Mouse (Mus musculus) erythroblast, embryonic 14.5 days (primary cell): Measurements from ENCODE around the gene Rinl.

Experiments used
- GATA1 ChIP-seq: IDR thresholded peaks from 2 replicates; pipeline ENCODE4 v1.6.1; 2012; ENCODE audit warnings: low read length, inconsistent platforms, mixed read lengths
- TAL1 ChIP-seq: IDR thresholded peaks from 3 replicates; pipeline ENCODE4 v1.6.1; 2012; ENCODE audit warnings: low read length, inconsistent platforms, mixed read lengths

DNA sequence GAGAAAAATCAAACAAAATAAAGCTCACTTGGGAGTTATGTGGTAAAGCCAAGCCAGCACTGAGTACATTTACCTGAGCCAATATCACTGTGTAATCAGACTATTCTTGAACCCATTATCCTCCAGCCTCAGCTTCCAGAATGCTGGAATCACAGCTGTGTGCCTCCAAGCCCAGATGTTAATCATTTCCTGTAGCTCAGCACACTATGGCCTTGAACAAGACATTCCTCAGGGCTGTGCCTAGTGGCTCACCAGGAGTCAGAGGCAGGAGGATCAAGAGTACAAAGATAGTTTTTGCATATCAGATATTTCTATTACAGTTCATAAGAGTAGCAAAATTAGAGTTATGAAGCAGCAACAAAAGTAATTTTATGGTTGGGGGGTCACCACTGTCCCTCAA lies 2.9 kb downstream of the Rinl start:
- TF ChIP-seq TAL1 (no peak), GATA1 (no peak)
